Mouse (Mus musculus) forebrain, postnatal 0 days (tissue): ENCODE data around the gene Arid1a. TPM values are rescaled to one million over a fixed set of nuclear protein-coding genes. Genes with fewer than 3 reads are reported as not detected.

Experiments
- ATAC-seq: fragments of 200-750 bp; cut with Nextera tagmentation; 2 replicates; pipeline ENCODE4 v1.8.0; 2017; ENCODE audit warnings: mild to moderate bottlenecking, moderate library complexity
- DNase-seq: peaks from one replicate; pipeline ENCODE4 v3.0.0-alpha.2; 2015
- H3K27ac ChIP-seq: fragments of 300-500 bp; sonication (generic); 2 replicates; pipeline ENCODE4 v1.5.1; 2014; ENCODE audit warnings: low read depth, mild to moderate bottlenecking, antibody characterized with exemption, low read length, moderate library complexity, mixed read lengths
- H3K27me3 ChIP-seq: fragments of 300-500 bp; sonication (generic); 2 replicates; pipeline ENCODE4 v1.6.1; 2014; ENCODE audit warnings: mild to moderate bottlenecking, low read length, mixed read lengths; ENCODE audit not compliant: insufficient read depth
- H3K36me3 ChIP-seq: fragments of 300-500 bp; sonication (generic); 2 replicates; pipeline ENCODE4 v1.6.1; 2014; ENCODE audit warnings: mild to moderate bottlenecking, moderate library complexity; ENCODE audit not compliant: insufficient read depth
- H3K4me1 ChIP-seq: fragments of 300-500 bp; sonication (generic); 2 replicates; pipeline ENCODE4 v1.6.1; 2014; ENCODE audit warnings: antibody characterized with exemption; ENCODE audit not compliant: insufficient read depth
- H3K4me2 ChIP-seq: fragments of 300-500 bp; sonication (generic); 2 replicates; pipeline ENCODE4 v1.6.1; 2014; ENCODE audit warnings: low read depth, mild to moderate bottlenecking, moderate library complexity
- H3K4me3 ChIP-seq: fragments of 300-500 bp; sonication (generic); 2 replicates; pipeline ENCODE4 v1.5.1; 2014; ENCODE audit warnings: low read depth, low read length, mixed read lengths
- H3K9ac ChIP-seq: fragments of 300-500 bp; sonication (generic); 2 replicates; pipeline ENCODE4 v1.6.1; 2014; ENCODE audit warnings: mild to moderate bottlenecking
- H3K9me3 ChIP-seq: fragments of 300-500 bp; sonication (generic); 2 replicates; pipeline ENCODE4 v1.6.1; 2016; ENCODE audit warnings: low read length
- CTCF ChIP-seq: sonication (generic); IDR thresholded peaks from 2 replicates; pipeline ENCODE4 v1.5.1; 2016; ENCODE audit warnings: antibody characterized with exemption, control low read depth, low read depth
- WGBS: fragments of 180-500 bp; shearing (Covaris S2); extraction: QIAGEN DNeasy Blood & Tissue Kit; methylation state at CpG from one replicate; pipeline ENCODE4 v1.1.7; 2014; 5-methylcytosine and 5-hydroxymethylcytosine counted together
- polyA plus RNA-seq: library from polyadenylated mRNA; unstranded; fragments of >200 nt; fragmentation: Nextera tagmentation; extraction: Ambion mirVana; gene quantifications from 2 replicates; pipeline ENCODE4 v1.2.1, GENCODE M21; 2015
- total RNA-seq: library from RNA; depleted of rRNA; stranded (reverse); fragments of >200 nt; gene quantifications from 2 replicates; pipeline ENCODE4 v1.2.3, GENCODE M21; 2014

Gene Arid1a
- total and polyA plus RNA-seq, 2 experiments from 2014 or later, result 19.3 to 51.0 TPM

- 41% methylated on average over 6 of the region's 6 CpGs for WGBS
- no peak overlapping the region for H3K9ac ChIP-seq
- no peak overlapping the region for H3K27ac ChIP-seq
- no peak for DNase-seq
- no peak overlapping the region for H3K4me2 ChIP-seq
- H3K36me3 ChIP-seq, result no peaks in the 10 kb centered on the region
- no peak overlapping the region for H3K4me3 ChIP-seq
- no peaks in the 10 kb centered on the region for H3K9me3 ChIP-seq
- no peak for TF ChIP-seq CTCF
- H3K4me1 ChIP-seq, result no peaks in the 10 kb centered on the region
- no peaks in the 10 kb centered on the region for H3K27me3 ChIP-seq
- no peak for ATAC-seq
Measured at GRCm38 (mm10) chr4:133763112-133763511, 6.5 kb upstream of the Arid1a start.

- ATAC-seq, result no peak
- WGBS, result 86% methylated on average over 8 of the region's 8 CpGs
Measured at GRCm38 (mm10) chr4:133759659-133760058, 3.1 kb upstream of the Arid1a start.

GRCm38 (mm10) chr4:133757269-133757835 is 783 bp upstream of the Arid1a start:
- Histone ChIP-seq H3K4me2 (peak overlapping the region; percentile 94), H3K36me3 (no peaks in the 10 kb centered on the region), H3K9ac (peak overlapping the region; percentile 59), H3K9me3 (no peaks in the 10 kb centered on the region), H3K4me1 (peaks cover 16% of the 10 kb centered on the region), H3K4me3 (peak overlapping the region; percentile 51), H3K27ac (peak overlapping the region; percentile 98), H3K27me3 (no peaks in the 10 kb centered on the region)
- TF ChIP-seq CTCF, result peak; percentile 28
- WGBS, result 1% methylated on average over 38 of the region's 38 CpGs
- peak; percentile 58 for ATAC-seq
- DNase-seq, result peak; percentile 95

More at GRCm38 (mm10) chr4:133759659-133760058, 3.1 kb upstream of the Arid1a start:
- H3K36me3 ChIP-seq, result no peaks in the 10 kb centered on the region
- H3K9ac ChIP-seq, result no peak overlapping the region
- H3K9me3 ChIP-seq, result no peaks in the 10 kb centered on the region
- H3K4me1 ChIP-seq, result peaks cover 15% of the 10 kb centered on the region
- DNase-seq, result no peak
- TF ChIP-seq CTCF, result no peak
- H3K27me3 ChIP-seq, result no peaks in the 10 kb centered on the region
- no peak overlapping the region for H3K4me2 ChIP-seq
- no peak overlapping the region for H3K27ac ChIP-seq
- H3K4me3 ChIP-seq, result no peak overlapping the region

GRCm38 (mm10) chr4:133755861-133756371 is 653 bp downstream of the Arid1a start:
- Histone ChIP-seq H3K27me3 (no peaks in the 10 kb centered on the region), H3K4me2 (peak overlapping the region; percentile 94), H3K36me3 (no peaks in the 10 kb centered on the region), H3K4me1 (peaks cover 16% of the 10 kb centered on the region), H3K27ac (peak overlapping the region; percentile 98), H3K9me3 (no peaks in the 10 kb centered on the region), H3K9ac (peak overlapping the region; percentile 59; the same call in 1 of the 2 replicates), H3K4me3 (peak overlapping the region; percentile 51)
- no peak for TF ChIP-seq CTCF
- DNase-seq (peak; percentile 53), ATAC-seq (no peak)
- WGBS, result 2% methylated on average over 11 of the region's 11 CpGs

GRCm38 (mm10) chr4:133754871-133755765 is 1.5 kb downstream of the Arid1a start:
- no peak for DNase-seq
- H3K4me2 ChIP-seq, result peak overlapping the region; percentile 94
- H3K9me3 ChIP-seq, result no peaks in the 10 kb centered on the region
- H3K36me3 ChIP-seq, result no peaks in the 10 kb centered on the region
- no peak for ATAC-seq
- H3K9ac ChIP-seq, result peak overlapping the region; percentile 100
- H3K27me3 ChIP-seq, result no peaks in the 10 kb centered on the region
- 11% methylated on average over 10 of the region's 10 CpGs for WGBS
- H3K4me3 ChIP-seq, result peak overlapping the region; percentile 98
- peaks cover 24% of the 10 kb centered on the region for H3K4me1 ChIP-seq
- no peak for TF ChIP-seq CTCF
- H3K27ac ChIP-seq, result peak overlapping the region; percentile 99

- peak overlapping the region; percentile 99 for H3K27ac ChIP-seq
- peak; percentile 75 for ATAC-seq
- no peaks in the 10 kb centered on the region for H3K36me3 ChIP-seq
- 1% methylated on average over 27 of the region's 50 CpGs for WGBS
- no peaks in the 10 kb centered on the region for H3K9me3 ChIP-seq
- H3K4me2 ChIP-seq, result peak overlapping the region; percentile 94
- H3K9ac ChIP-seq, result peak overlapping the region; percentile 100
- peak; percentile 99 for DNase-seq
- no peaks in the 10 kb centered on the region for H3K27me3 ChIP-seq
- TF ChIP-seq CTCF, result peak; percentile 22
- H3K4me1 ChIP-seq, result peaks cover 32% of the 10 kb centered on the region
- peak overlapping the region; percentile 98 for H3K4me3 ChIP-seq
Measured at GRCm38 (mm10) chr4:133754238-133754637, 2.3 kb downstream of the Arid1a start.
